Mouse (Mus musculus): Measurements from ENCODE around the gene Gnaq.

Gnaq gene

DNA sequence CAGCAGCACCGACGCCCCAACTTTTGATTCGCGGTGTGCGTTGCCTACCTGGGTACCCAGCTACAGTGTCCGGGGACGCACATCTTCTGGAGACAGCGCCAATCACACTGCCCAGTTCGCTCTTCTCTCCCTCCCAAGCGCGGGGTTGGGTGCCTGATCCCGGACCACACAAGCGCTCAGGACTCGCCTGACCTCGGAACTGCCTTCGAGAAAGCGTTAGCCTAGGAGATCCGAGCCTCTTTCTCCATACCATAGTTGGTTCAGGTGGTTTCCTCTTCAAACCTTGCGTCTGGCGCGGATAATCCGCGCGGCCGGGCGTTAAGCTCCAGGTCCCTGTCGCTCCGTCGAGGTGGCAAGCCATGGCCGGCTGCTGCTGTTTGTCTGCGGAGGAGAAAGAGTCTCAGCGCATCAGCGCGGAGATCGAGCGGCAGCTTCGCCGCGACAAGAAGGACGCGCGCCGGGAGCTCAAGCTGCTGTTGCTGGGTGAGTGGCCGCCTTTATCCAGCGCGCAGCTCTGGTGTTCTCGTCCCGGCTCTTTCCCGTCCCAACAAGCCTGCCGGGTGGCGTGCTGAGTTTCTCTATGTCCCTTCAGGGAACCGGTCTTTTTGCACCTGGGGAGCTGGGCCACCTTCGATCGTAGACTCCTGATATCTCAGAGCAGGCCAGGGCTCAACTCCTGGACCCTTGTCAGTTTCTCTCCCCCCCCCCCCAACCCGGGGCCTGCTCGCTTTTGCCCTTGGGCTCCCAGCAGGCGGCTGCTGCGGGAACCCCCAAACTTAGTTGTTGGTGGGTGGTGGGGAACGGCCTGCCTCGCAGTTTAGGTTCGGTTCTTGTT lies 303.9 kb downstream of the Gnaq start:
- DNase-seq (ENCODE audit: extremely low spot score, low spot score), result peak; percentile 60
